Mouse (Mus musculus) brain, embryonic 14.5 days (tissue): ENCODE data around the gene Efnb1.

Source experiments
- CTCF ChIP-seq: fragments of 200-500 bp; IDR thresholded peaks from 2 replicates; pipeline ENCODE4 v1.5.1; 2012; ENCODE audit warnings: inconsistent platforms, mild to moderate bottlenecking, moderate library complexity, borderline replicate concordance; ENCODE audit not compliant: insufficient read depth, insufficient read length; ENCODE audit errors: extremely low read depth
- POLR2A ChIP-seq: fragments of 200-500 bp; IDR thresholded peaks from 2 replicates; pipeline ENCODE4 v1.6.1; 2012; ENCODE audit warnings: mild to moderate bottlenecking, inconsistent platforms, borderline replicate concordance; ENCODE audit not compliant: poor library complexity, insufficient read depth, insufficient read length, severe bottlenecking; ENCODE audit errors: extremely low read depth

DNA sequence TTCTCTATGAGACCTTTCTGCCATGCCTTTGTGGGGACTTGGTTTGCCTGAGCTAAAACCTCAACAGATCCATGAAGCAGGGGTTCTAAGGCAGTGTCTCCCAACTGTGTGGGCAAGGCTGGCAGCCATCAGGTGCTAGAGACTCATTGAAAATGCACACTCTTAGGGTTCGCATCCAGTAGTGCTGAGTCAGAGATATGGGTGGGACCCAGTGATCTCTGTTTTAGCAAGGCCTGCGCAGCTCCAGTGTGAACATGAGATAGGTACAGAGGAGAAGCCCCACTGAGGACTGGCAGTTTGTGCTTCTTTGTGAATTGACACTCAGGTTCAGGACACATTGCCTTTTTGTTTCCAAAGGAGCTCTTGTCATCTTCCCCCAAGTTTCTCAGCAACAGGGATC is 28.2 kb downstream of the Efnb1 start:
- no peak for TF ChIP-seq CTCF
- TF ChIP-seq POLR2A: no peak
